Mouse (Mus musculus): Measurements from ENCODE around the gene Litaf. TPM values are rescaled to one million over a fixed set of nuclear protein-coding genes. Genes with fewer than 3 reads are reported as not detected.

Gene Litaf
- polyA plus RNA-seq, 1 experiment from 2014 or later, result 107 TPM

- H3K4me3 ChIP-seq (replicated peaks), result peak overlapping the region; percentile 10
- WGBS, result 16% methylated on average over 15 of the region's 15 CpGs
- H3K4me1 ChIP-seq, result peaks cover 43% of the 10 kb centered on the region
- peak overlapping the region; percentile 44 for H3K4me2 ChIP-seq (replicated peaks)
- H3K9ac ChIP-seq, result 0 out of 2 replicates have a peak overlapping the region, but pooled peaks have one; percentile 13
- H3K27me3 ChIP-seq, result no peaks in the 10 kb centered on the region
- peak; percentile 86 for ATAC-seq (ENCODE audit: insufficient number of reproducible peaks, low FRiP score, low TSS enrichment, low read depth)
- no peaks in the 10 kb centered on the region for H3K9me3 ChIP-seq (replicated peaks)
- H3K36me3 ChIP-seq, result no peaks in the 10 kb centered on the region
- peak overlapping the region; percentile 96 for H3K27ac ChIP-seq (replicated peaks)
Observed at GRCm38 (mm10) chr16:11008162-11008991, 57.6 kb downstream of the Litaf start.

GRCm38 (mm10) chr16:11006100-11006499, 59.9 kb downstream of the Litaf start:
- H3K9me3 ChIP-seq (replicated peaks), result no peaks in the 10 kb centered on the region
- peaks cover 31% of the 10 kb centered on the region for H3K4me1 ChIP-seq
- peak overlapping the region; percentile 96 for H3K27ac ChIP-seq (replicated peaks)
- no peak for ATAC-seq (ENCODE audit: insufficient number of reproducible peaks, low FRiP score, low TSS enrichment, low read depth)
- no peaks in the 10 kb centered on the region for H3K27me3 ChIP-seq
- no peak overlapping the region for H3K9ac ChIP-seq
- WGBS, result 63% methylated on average over 6 of the region's 6 CpGs
- H3K4me3 ChIP-seq (replicated peaks), result no peak overlapping the region
- H3K36me3 ChIP-seq, result no peaks in the 10 kb centered on the region
- no peak overlapping the region for H3K4me2 ChIP-seq (replicated peaks)

- 83% methylated on average over 7 of the region's 7 CpGs for WGBS
- no peak for ATAC-seq (ENCODE audit: insufficient number of reproducible peaks, low FRiP score, low TSS enrichment, low read depth)
- H3K9ac ChIP-seq, result no peak overlapping the region
- H3K36me3 ChIP-seq, result no peaks in the 10 kb centered on the region
- no peak overlapping the region for H3K4me2 ChIP-seq (replicated peaks)
- no peak overlapping the region for H3K4me3 ChIP-seq (replicated peaks)
- H3K27ac ChIP-seq (replicated peaks), result no peak overlapping the region
- H3K27me3 ChIP-seq, result no peaks in the 10 kb centered on the region
- no peaks in the 10 kb centered on the region for H3K9me3 ChIP-seq (replicated peaks)
- H3K4me1 ChIP-seq, result peaks cover 10% of the 10 kb centered on the region
Observed at GRCm38 (mm10) chr16:11001703-11002659, 64.0 kb downstream of the Litaf start.

GRCm38 (mm10) chr16:10999809-11000208, 66.1 kb downstream of the Litaf start:
- Histone ChIP-seq H3K9me3 (replicated peaks) (no peaks in the 10 kb centered on the region), H3K4me3 (replicated peaks) (no peak overlapping the region), H3K27ac (replicated peaks) (no peak overlapping the region), H3K4me1 (no peaks in the 10 kb centered on the region), H3K4me2 (replicated peaks) (no peak overlapping the region), H3K27me3 (no peaks in the 10 kb centered on the region), H3K9ac (no peak overlapping the region), H3K36me3 (no peaks in the 10 kb centered on the region)
- WGBS, result 64% methylated on average over 3 of the region's 3 CpGs
- no peak for ATAC-seq (ENCODE audit: insufficient number of reproducible peaks, low FRiP score, low TSS enrichment, low read depth)

- 62% methylated on average over 9 of the region's 9 CpGs for WGBS
- H3K27me3 ChIP-seq, result no peaks in the 10 kb centered on the region
- no peaks in the 10 kb centered on the region for H3K9me3 ChIP-seq (replicated peaks)
- H3K4me3 ChIP-seq (replicated peaks), result no peak overlapping the region
- ATAC-seq (ENCODE audit: insufficient number of reproducible peaks, low FRiP score, low TSS enrichment, low read depth), result no peak
- no peaks in the 10 kb centered on the region for H3K36me3 ChIP-seq
- H3K9ac ChIP-seq, result no peak overlapping the region
- no peak overlapping the region for H3K27ac ChIP-seq (replicated peaks)
- H3K4me2 ChIP-seq (replicated peaks), result no peak overlapping the region
- H3K4me1 ChIP-seq, result peaks cover 6% of the 10 kb centered on the region; the same call in 1 of the 2 replicates
Observed at GRCm38 (mm10) chr16:10998224-10998623, 67.7 kb downstream of the Litaf start.

GRCm38 (mm10) chr16:10996576-10996975, 69.4 kb downstream of the Litaf start:
- 82% methylated on average over 4 of the region's 4 CpGs for WGBS
- H3K36me3 ChIP-seq, result no peaks in the 10 kb centered on the region
- H3K4me3 ChIP-seq (replicated peaks), result no peak overlapping the region
- H3K9me3 ChIP-seq (replicated peaks), result no peaks in the 10 kb centered on the region
- no peak overlapping the region for H3K9ac ChIP-seq
- no peak overlapping the region for H3K27ac ChIP-seq (replicated peaks)
- H3K4me2 ChIP-seq (replicated peaks), result no peak overlapping the region
- H3K27me3 ChIP-seq, result no peaks in the 10 kb centered on the region
- no peak for ATAC-seq (ENCODE audit: insufficient number of reproducible peaks, low FRiP score, low TSS enrichment, low read depth)
- peaks cover 10% of the 10 kb centered on the region for H3K4me1 ChIP-seq

- ATAC-seq (ENCODE audit: insufficient number of reproducible peaks, low FRiP score, low TSS enrichment, low read depth), result peak; percentile 95
- 6% methylated on average over 35 of the region's 35 CpGs for WGBS
Observed at GRCm38 (mm10) chr16:10993032-10993744, 72.8 kb downstream of the Litaf start.

GRCm38 (mm10) chr16:10992090-10993031, 73.6 kb downstream of the Litaf start:
- Histone ChIP-seq H3K27ac (replicated peaks) (peak overlapping the region; percentile 93), H3K4me1 (peaks cover 36% of the 10 kb centered on the region), H3K9me3 (replicated peaks) (no peaks in the 10 kb centered on the region), H3K4me3 (replicated peaks) (peak overlapping the region; percentile 83), H3K36me3 (peaks cover 11% of the 10 kb centered on the region), H3K9ac (peak overlapping the region; percentile 65), H3K27me3 (no peaks in the 10 kb centered on the region), H3K4me2 (replicated peaks) (peak overlapping the region; percentile 69)
- ATAC-seq (ENCODE audit: insufficient number of reproducible peaks, low FRiP score, low TSS enrichment, low read depth), result peak; percentile 55
- under 1% methylated on average over 52 of the region's 52 CpGs for WGBS

More at GRCm38 (mm10) chr16:10993032-10993744, 72.8 kb downstream of the Litaf start:
- H3K4me3 ChIP-seq (replicated peaks), result peak overlapping the region; percentile 83
- peaks cover 29% of the 10 kb centered on the region for H3K4me1 ChIP-seq
- peak overlapping the region; percentile 93 for H3K27ac ChIP-seq (replicated peaks)
- no peaks in the 10 kb centered on the region for H3K9me3 ChIP-seq (replicated peaks)
- H3K4me2 ChIP-seq (replicated peaks), result peak overlapping the region; percentile 69
- peak overlapping the region; percentile 65 for H3K9ac ChIP-seq
- H3K36me3 ChIP-seq, result peaks cover 11% of the 10 kb centered on the region
- H3K27me3 ChIP-seq, result no peaks in the 10 kb centered on the region

- peak overlapping the region; percentile 83 for H3K4me3 ChIP-seq (replicated peaks)
- H3K9me3 ChIP-seq (replicated peaks), result no peaks in the 10 kb centered on the region
- no peak for ATAC-seq (ENCODE audit: insufficient number of reproducible peaks, low FRiP score, low TSS enrichment, low read depth)
- peaks cover 11% of the 10 kb centered on the region for H3K36me3 ChIP-seq
- peaks cover 39% of the 10 kb centered on the region for H3K4me1 ChIP-seq
- peak overlapping the region; percentile 69 for H3K4me2 ChIP-seq (replicated peaks)
- H3K27me3 ChIP-seq, result no peaks in the 10 kb centered on the region
- no peak overlapping the region for H3K9ac ChIP-seq
- WGBS, result 36% methylated on average over 5 of the region's 5 CpGs
- H3K27ac ChIP-seq (replicated peaks), result peak overlapping the region; percentile 93
Observed at GRCm38 (mm10) chr16:10991737-10992089, 74.2 kb downstream of the Litaf start.

- H3K9ac ChIP-seq, result no peak overlapping the region
- H3K4me3 ChIP-seq (replicated peaks), result peak overlapping the region; percentile 83; the same call in 1 of the 2 replicates
- peak overlapping the region; percentile 69; the same call in 1 of the 2 replicates for H3K4me2 ChIP-seq (replicated peaks)
- H3K27ac ChIP-seq (replicated peaks), result no peak overlapping the region
- H3K9me3 ChIP-seq (replicated peaks), result no peaks in the 10 kb centered on the region
- WGBS, result 85% methylated on average over 4 of the region's 4 CpGs
- ATAC-seq (ENCODE audit: insufficient number of reproducible peaks, low FRiP score, low TSS enrichment, low read depth), result no peak
- H3K36me3 ChIP-seq, result peaks cover 11% of the 10 kb centered on the region
- H3K4me1 ChIP-seq, result peaks cover 39% of the 10 kb centered on the region
- no peaks in the 10 kb centered on the region for H3K27me3 ChIP-seq
Observed at GRCm38 (mm10) chr16:10990763-10991162, 75.2 kb downstream of the Litaf start.
